Mouse (Mus musculus) left cerebral cortex, postnatal 10 days (tissue): ENCODE data around the gene Prrc2b. TPM values are rescaled to one million over a fixed set of nuclear protein-coding genes. Genes with fewer than 3 reads are reported as not detected.

ENCODE experiments used
- DNase-seq, 2 experiments: peaks; one replicate each; pipeline ENCODE4 v3.0.0; 2021 to 2022; ENCODE audit warnings: low spot score in 2 of 2, mixed read lengths in 1 of 2; ENCODE audit errors: extremely low spot score in 1 of 2
- intact Hi-C: fragments of 180-260 bp; cut with DNase I; formaldehyde crosslinking; loops from one replicate; pipeline ENCODE4 v1.15.1; 2025
- total RNA-seq, 2 experiments: library from RNA; stranded (reverse); gene quantifications; 2 replicates each; pipeline ENCODE4 v1.2.3; 2021

Prrc2b gene
- total RNA-seq, 2 experiments from 2014 or later: 274 to 285 TPM

GRCm38 (mm10) chr2:32131866-32132566 is 18.9 kb upstream of the Prrc2b start:
- no peak for DNase-seq

GRCm38 (mm10) chr2:32132567-32132992 is 18.3 kb upstream of the Prrc2b start:
- intact Hi-C loops: loop anchor here (5.0 kb wide), 2 partner anchors 75 to 90 kb away; no protein-coding TSS in a partner anchor

More at GRCm38 (mm10) chr2:32131866-32132566, 18.9 kb upstream of the Prrc2b start:
- intact Hi-C loops: loop anchor here (5.0 kb wide), 2 partner anchors 75 to 90 kb away; no protein-coding TSS in a partner anchor

GRCm38 (mm10) chr2:32134039-32134438 is 16.8 kb upstream of the Prrc2b start:
- intact Hi-C loops: loop anchor here (5.0 kb wide), 2 partner anchors 77 to 92 kb away; no protein-coding TSS in a partner anchor
- DNase-seq: peak; percentile 86 to 87

More at GRCm38 (mm10) chr2:32132567-32132992, 18.3 kb upstream of the Prrc2b start:
- peak in 1 of 2 experiments; percentile 79 for DNase-seq

- DNase-seq: peak; percentile 97 to 98
- intact Hi-C loops: no loop called here
These were observed 13.1 kb upstream of the Prrc2b start for GRCm38 (mm10) chr2:32137667-32138266.

GRCm38 (mm10) chr2:32139377-32139776 is 11.5 kb upstream of the Prrc2b start:
- no peak for DNase-seq
- intact Hi-C loops: no loop called here

GRCm38 (mm10) chr2:32140498-32140934 is 10.4 kb upstream of the Prrc2b start:
- no peak for DNase-seq
- intact Hi-C loops: no loop called here

DNA sequence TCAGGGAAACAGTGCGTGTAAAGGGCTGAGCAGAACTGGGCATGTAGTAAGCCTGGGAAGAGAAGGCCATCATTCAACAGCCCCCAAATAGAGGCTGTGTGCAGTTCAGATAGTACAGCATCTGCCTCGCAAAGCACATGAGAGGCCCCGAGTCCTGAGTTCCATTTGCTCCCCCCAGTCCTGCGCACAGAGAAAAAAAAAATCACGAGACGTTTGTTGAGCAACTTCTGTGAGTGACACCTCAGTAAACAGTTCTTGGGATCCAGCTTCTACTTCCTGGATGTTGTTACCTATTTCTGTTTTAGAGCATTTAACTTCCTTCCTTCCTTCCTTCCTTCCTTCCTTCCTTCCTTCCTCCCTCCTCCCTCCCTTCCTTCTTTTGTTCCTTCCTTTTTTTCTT is 9.3 kb upstream of the Prrc2b start:
- DNase-seq: no peak
- intact Hi-C loops: no loop called here

DNA sequence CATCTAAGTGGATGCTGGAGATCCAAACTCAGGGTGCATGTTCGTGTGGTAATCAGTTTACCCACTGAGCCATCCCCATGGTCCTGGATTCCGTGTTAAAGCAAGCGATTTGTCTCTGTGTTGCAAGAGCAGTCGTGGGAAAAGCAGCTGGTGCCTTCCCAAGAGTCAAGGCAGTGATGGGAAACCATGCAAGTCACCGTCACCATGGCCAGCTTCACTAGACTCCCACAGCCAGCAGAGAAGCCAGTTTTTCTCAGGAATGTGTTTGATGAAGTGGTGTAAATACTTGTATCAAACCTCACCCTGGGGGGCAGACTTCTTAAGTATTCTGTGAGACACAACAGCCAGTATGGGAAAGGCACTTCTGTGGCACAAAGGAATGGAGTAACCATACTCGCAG is 8.5 kb upstream of the Prrc2b start:
- no peak for DNase-seq
- intact Hi-C loops: no loop called here

DNA sequence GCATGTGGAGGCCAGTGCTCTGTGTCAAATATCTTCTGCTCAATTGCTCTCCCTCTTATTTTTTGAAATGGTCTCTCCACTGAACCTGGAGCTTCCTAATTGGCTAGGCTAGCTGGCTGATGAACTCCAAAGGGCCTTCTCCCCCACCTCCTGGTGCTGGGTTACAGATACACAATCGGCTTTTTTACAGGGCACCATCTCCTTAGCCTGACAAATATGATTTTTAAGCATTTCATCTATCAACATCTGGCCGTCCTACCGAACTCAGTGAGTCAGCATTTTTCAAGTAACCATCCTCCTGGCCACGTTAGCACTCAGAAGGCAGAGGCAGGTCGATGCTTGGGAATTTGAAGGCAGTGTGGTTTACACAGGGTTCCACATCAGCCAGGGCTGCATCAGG is 6.2 kb upstream of the Prrc2b start:
- no peak for DNase-seq
- intact Hi-C loops: no loop called here

- intact Hi-C loops: no loop called here
- no peak for DNase-seq
These were observed 4.2 kb upstream of the Prrc2b start for GRCm38 (mm10) chr2:32146617-32147162.

DNA sequence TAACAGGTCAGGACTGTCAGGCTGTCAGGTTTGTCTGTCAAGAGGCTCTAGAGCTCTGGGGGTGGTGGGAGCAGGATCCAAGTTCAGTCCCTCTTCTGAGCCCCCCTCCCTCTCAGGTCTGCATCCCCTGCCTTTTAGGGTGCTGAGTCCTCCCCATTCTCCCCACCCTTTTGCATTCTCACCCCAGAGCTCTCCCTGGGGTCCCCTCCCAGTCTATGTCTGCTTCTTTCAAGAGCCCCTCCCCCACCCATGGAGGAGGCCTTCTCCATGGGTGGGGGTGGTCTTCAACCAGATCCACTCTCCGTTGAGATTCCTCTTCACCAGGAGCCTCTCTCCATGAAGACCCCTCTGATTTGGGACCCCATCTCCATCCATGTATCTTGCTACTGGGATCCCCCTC is 747 bp upstream of the Prrc2b start:
- intact Hi-C loops: loop anchor here (5.0 kb wide), 1 partner anchor 42 kb away; no protein-coding TSS in a partner anchor

DNA sequence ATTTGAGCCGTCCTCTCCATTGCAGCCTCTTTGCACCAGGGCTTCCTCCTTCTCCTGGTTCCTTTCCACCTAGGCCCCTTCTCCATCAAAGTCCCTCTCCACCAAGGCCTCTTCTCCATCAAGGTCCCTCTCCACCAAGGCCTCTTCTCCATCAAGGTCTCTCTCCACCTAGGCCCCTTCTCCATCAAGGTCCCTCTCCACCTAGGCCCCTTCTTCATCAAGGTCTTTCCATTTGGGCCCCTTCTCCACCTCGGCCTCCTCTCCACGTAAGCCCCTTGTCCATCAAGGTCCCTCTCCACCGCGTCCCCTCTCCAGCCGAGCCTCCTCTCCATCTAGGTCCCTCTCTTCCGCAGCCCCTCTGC is 339 bp upstream of the Prrc2b start:
- no peak for DNase-seq
- intact Hi-C loops: loop anchor here (5.0 kb wide), 1 partner anchor 42 kb away; no protein-coding TSS in a partner anchor

More for the DNA sequence above, 747 bp upstream of the Prrc2b start:
- DNase-seq: no peak

DNA sequence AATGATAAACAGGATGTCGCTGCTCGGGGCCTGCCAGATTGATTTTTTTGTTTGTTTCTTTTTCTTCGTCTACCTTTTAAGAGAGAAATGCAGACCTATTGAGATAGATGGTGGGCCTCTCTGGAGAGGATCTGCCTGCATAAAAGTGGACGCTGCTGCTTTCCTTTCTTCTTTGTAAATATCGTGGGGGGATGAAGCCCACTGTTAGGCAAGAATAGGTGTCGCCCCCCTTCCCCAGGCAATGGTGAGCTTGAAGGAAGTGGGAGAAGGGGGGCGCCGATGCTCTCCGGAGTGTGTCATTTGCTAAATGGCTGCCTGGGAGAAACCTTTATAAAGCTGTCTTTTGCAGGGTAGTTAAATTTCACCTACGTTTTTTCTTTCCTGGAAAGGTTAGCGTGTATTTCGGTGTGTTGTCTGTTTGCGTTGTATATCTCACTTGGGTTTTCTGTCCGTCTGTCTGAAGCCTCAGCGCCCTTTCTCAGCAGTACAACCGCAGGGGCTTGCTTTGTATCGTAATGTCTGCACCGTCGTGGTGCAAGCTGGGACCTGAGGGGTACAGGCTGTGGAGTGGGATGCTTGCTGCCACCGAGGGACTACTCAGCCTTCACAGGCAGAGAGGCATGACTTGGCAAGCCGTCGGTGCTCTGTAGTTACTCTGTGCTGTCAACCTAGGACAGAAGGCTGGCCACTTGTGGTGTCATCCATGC is 931 bp downstream of the Prrc2b start:
- peak in 1 of 2 experiments; percentile 61 for DNase-seq
- intact Hi-C loops: loop anchor here (5.0 kb wide), 1 partner anchor 40 kb away; no protein-coding TSS in a partner anchor

- DNase-seq: no peak
- intact Hi-C loops: loop anchor here (5.0 kb wide), 1 partner anchor 40 kb away; no protein-coding TSS in a partner anchor
These were observed 1.6 kb downstream of the Prrc2b start for GRCm38 (mm10) chr2:32152367-32153034.

DNA sequence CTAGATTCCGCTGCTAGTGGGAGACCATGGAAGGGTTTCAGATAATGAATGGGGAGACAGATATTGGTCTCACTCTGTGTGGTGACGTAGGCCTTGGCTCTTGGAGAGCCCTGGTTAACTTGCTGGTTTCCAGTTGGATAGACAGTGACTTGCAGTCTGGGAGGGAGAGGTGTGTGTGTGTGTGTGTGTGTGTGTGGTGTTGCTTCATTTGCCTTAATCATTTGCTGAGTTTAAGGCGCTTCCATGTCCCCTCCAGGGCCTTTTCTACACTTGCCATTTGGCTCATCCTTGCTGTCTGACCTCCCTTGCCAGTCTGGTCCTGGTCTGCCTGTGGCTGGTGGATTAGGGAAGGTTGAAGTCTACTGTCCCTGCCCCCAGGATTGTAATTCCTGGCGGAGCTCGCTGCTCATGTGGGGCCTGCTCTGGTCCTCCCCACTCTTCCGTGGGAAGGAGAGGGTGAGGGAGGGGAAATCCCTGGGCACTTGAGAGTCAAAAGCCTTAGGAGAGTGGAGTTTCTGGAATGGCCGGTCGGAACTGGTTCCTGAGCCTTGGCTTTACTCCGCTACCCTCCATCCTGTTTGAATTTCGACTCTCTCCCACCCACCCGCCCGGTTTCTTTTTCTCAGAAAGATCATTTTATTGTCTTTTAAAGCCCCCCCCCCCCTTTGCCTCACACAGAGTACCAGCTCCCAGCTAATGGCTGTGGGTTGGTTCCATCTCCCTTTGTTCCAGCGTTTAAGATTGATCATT is 2.3 kb downstream of the Prrc2b start:
- peak in 1 of 2 experiments; percentile 47 for DNase-seq
- intact Hi-C loops: loop anchor here (5.0 kb wide), 1 partner anchor 39 kb away; no protein-coding TSS in a partner anchor

GRCm38 (mm10) chr2:32153791-32154119 is 2.9 kb downstream of the Prrc2b start:
- DNase-seq: no peak
- intact Hi-C loops: loop anchor here (5.0 kb wide), 1 partner anchor 39 kb away; no protein-coding TSS in a partner anchor

DNA sequence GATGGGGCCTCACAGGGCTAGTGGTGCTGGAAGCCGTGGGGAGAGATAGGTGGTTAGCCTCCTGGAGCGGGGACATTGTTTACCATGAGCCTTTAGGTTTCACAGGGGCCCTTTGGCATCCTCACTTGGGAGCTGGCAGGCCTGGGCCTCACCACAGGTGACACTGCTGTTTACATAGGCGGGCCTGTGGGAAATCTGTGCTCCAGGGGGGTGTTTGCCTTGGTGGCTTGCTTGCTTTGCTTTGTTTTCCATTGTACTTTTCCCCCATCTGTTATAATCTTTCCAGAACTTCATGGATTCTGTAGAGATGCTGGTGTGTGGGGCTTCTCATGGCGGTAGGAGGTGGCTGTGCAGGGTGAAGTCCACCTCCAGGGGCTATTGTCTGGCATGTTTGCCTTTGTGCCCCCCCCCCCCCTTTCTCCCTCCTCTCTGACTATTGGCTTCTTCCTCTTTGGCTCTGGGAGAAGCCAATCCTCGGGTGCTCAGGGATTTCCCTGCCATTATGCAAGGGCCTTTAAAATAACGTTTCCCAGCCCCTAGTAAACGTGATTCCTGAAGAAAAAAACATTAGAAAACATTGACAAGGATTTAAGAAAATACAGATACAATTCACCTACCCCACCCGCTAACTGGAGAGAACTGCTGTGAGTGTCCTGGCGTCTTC is 3.6 kb downstream of the Prrc2b start:
- DNase-seq: no peak
- intact Hi-C loops: loop anchor here (5.0 kb wide), 1 partner anchor 38 kb away; no protein-coding TSS in a partner anchor
